Mouse (Mus musculus): ENCODE measurements around the gene Cd48.

GRCm38 (mm10) chr1:171640796-171641195 lies 41.0 kb upstream of the Cd48 start:
- no peak for TF ChIP-seq CTCF (IDR thresholded peaks at IDR 0.05; ENCODE audit: extremely low read depth, insufficient read depth, insufficient read length, insufficient replicate concordance)
- TF ChIP-seq POLR2A (IDR thresholded peaks at IDR 0.05; ENCODE audit: low read depth, low read length): no peak

Data from spleen, adult 2 months (tissue).